Mouse (Mus musculus): ENCODE results near the gene Nek5.
"Not testable (repeated sequence)": the region's sequence is repeated elsewhere in the genome, so short reads cannot be mapped to it uniquely, and the experiment has no call there.

Gene Nek5

DNA sequence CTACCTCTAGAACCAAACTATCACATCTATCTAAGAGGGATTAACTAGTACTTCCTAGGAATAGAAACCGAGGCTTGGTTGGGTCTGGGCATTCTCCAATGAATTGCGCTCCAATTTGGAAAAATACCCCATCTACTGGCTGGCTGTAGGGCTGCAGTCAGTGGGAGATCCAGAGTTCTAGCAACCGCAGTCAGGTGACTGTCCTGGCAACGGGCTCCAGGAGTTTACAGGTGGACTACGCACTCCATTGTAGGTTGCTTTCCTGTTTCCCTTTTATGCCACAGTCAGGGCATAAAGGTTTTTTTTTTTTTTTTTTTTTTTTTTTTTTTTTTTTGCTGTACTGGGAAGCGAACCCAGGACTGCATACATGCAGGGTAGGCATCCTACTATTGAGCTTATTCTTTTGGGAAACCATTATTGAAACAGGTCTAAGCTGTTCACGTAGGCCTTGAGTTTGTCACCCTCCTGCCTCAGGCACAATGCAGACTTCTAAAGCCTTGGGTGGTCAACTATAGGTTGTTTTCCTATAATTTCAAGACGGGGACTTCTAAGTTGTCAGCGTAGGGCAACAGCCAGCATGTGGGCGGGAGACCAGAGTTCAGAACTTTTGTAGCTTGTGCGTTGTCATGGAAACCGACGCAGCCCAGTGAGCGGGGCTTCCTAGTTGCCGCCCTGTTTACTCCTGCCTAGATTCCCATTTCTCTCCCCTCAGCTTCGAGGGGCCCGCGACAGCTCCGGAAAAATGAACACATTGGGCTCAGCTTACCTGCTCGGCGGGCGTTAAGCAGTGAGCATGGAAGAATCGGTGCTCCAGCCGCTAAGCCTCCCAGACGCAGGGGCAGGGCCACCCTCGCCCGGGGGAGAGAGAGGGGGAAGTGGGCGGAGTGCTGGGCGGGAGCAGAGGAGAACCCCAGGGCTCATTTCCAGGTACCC, at the start of gene Nek5:
TSS of gene Nek5 (minus strand) at position 834 of the 933 bp plus-strand sequence.
- in situ Hi-C loops (cut with MboI; ENCODE audit: low sequenced_read_pairs): no loop called here

DNA sequence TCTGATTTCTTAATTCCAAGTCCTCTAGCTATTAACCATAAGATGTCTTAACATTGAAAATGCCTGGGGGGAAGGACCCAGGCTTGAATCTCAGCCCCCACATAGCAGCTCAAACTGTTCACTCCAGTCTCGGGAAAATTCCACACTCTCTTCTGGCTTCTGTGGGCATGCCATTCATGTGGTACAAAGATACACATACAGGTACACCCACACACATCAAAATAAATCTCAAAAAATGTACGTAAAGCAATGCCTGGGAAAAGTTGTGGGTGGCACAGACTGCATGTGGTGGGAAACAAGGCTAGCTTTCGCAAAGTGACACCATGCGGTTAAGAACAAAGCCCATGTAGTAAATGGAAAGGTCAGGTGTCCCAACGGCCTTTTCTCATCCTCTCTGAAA, 44.3 kb upstream of the Nek5 start:
- in situ Hi-C loops (cut with MboI; ENCODE audit: low sequenced_read_pairs): no loop called here

DNA sequence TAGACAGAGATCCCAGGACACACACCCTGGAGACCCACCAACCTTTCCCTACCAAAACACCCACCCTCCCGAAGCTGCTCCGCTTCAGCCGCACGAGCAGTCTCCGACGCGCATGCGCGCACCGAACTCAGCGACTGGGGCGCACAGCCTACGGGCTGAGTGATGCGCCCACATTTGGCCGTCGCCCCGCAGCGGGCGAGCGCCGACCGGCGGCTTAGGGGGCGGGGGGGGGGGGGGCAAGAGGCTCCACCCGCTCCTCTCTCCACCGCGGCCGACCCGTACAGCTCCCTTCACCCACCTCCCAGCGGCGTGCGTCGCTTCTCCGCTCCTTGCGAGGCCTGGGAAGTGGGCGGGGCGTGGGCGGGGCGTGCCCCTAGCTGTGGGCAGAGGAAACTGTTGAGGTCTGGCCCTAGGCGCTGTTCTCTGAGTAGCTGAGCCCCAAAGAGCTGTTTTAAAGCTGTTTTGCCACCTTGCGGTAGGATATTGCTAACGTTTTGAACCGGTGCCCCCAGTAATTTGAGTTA, 41.3 kb upstream of the Nek5 start, which contains the start of gene Nek3:
TSS of gene Nek3 (minus strand) at position 356 of the 524 bp plus-strand sequence.
- in situ Hi-C loops (cut with MboI; ENCODE audit: low sequenced_read_pairs): no loop called here

DNA sequence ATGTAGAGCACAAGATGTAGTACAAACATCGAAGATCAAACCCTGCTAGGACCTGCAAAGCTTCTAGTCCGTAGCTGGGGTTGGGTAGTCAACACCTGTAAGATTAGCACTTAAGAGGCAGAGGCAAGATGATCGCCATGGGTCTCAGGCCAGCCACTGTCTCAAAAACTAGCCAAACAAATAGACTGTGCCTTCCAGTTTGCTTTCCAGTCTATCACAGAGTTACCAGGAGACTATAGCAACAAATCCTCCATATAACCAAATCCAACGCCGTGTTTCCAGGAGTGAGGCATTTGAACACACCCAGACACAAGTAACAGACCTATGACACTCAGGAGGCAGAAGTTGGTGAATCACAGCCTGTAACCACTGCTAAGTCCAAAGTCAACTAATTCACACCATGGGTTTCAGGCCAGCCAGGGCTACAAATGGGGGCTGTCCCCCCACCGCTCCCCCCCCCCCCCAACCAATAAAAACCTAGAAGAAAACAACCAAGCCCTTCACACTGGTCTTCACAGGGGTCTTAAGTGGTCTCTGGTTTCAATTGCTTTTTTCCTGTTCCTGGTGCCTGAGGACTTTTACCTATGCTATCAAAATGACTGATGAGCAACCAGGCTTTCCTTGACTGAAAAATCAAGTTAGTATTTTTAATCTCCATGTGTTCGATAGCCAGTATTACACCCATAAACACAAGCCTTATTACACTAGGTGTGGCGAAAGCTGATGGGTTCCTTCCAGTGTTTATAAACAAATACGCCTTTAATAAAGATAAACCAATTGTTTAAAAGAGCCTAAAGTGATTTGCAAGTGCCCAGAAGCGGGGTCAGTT, 40.6 kb upstream of the Nek5 start:
- in situ Hi-C loops (cut with MboI; ENCODE audit: low sequenced_read_pairs): no loop called here

DNA sequence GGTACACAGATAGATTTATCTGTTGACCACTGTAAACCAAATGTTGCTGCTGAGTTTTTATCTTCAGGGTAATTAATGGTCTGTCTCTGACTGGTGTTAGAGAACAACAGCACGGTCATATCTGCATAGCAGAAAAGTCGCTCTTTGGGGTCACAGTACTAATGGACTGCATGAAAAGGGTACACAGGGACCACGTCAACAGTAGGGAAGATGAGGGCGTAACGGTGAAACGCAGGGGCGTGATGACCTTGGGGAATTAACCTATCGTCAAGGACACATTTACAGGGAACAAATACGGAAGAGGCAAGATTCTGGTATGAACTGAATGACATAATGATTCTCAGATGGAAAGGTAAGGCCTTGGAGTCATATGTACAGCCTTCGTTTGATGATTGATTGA, 39.6 kb upstream of the Nek5 start:
- in situ Hi-C loops (cut with MboI; ENCODE audit: low sequenced_read_pairs): no loop called here

DNA sequence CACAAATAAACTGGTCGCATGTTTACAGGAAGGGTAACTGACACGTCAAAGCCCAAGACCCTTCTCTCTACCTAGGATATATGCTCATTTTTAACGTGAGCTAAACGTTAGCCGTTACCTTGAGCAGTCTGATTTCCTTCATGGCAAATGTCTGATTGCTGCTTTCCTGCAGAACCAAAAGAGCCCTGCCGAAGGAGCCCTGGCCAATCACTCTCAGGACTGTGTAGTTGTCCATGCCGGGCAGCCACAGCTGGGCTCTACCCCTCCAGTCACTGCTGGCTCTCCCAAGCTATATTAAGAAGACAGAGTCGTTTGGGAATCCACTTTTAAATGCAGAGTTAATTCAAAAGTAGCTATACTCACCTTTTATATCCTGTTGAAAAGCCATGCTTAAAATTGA, 37.4 kb upstream of the Nek5 start:
- in situ Hi-C loops (cut with MboI; ENCODE audit: low sequenced_read_pairs): no loop called here

DNA sequence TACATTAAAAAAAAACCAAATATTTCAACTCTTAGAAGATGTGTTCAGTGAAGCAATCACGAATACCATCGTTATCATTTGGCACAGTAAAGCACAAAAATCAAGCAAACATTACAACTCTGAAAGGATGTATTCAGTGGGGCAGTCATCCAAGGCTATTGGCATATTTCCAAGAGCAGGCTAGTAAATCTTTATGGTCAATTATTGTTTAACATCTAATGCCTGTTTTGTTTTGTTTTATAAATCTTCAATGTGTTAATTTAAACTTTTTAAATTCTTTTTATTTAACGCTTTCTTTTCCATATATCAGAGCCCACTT, 25.5 kb upstream of the Nek5 start:
- in situ Hi-C loops (cut with MboI; ENCODE audit: low sequenced_read_pairs): no loop called here

DNA sequence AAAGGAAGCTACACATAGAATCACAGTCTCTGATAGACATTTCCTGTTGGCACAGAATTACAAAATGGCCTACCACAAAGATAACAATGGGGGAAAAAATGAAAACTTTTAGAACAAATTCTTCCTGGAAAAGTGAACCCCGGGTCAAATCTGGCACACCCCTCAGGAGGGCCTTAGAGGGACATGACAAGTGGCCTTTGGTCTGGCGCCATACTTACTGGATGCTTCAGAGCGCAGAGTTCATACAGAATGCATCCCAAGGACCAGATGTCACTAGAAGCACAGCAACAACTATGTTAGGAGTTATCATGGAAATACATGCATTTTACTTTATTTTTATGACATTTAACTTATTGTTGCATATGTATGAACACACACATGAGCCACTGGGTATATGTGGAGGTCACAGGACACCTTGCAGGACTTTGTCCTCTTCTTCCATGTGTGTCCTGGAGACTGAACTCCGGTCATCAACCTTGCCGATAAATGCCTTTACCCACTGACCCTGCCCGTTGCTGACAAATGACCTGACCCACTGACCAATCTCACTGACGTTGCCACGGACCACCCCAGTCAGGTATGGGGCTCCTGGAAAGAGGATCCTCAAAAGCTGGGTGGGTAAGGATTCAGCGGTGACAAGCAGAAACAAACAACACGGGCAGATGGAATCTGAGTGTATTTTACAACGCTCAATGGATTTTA, 24.9 kb upstream of the Nek5 start:
- in situ Hi-C loops (cut with MboI; ENCODE audit: low sequenced_read_pairs): no loop called here

DNA sequence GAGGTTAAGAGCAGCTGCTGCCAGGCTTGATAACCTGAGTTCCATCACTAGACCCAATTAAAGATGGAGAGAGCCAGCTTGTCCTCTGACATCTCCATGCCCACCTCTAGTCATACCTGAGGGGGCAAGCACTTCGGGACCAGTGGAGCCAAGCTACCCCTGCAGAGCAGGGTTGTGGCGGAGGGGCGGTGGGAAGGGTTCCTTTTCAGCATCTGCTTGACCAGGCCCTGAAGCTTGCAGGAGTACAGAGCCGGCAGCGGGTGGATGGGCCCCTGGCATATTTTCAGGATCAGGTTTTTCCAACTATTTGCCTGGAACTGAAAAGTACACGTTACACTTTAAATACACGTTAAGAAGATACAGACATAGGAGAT, 23.5 kb upstream of the Nek5 start:
- in situ Hi-C loops (cut with MboI; ENCODE audit: low sequenced_read_pairs): no loop called here

DNA sequence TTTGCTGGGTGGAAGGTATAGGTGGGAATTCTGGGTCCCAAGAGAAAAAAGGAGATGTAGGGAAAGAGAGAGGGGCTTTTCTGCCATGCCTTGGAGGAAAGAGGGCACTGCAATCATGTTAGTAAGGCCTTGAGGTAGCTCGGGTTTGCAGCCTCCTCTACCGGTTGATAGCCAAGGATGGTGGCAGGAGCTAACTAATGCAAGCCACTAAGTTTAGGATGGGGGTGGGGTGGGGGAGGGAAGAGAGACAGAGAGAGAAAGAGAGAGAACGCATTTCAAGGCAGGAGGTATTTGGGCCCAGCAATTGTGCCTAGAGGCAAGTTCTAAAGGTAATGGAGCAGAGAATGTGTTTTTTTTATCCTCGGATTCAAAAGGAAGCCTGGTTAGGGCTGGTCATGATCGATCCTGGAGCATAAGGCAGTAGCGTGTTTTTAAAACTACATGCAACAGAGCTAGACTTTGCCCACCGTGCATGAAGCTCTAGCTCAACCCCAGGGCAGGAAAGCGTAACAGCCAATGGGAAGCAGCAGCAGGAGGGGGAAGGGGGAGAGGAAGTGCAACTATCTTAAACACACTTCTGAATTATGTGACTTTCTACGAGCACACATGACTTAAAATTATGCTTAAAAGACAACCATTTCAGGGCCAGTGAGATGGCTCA, 23.0 kb upstream of the Nek5 start:
- in situ Hi-C loops (cut with MboI; ENCODE audit: low sequenced_read_pairs): no loop called here

DNA sequence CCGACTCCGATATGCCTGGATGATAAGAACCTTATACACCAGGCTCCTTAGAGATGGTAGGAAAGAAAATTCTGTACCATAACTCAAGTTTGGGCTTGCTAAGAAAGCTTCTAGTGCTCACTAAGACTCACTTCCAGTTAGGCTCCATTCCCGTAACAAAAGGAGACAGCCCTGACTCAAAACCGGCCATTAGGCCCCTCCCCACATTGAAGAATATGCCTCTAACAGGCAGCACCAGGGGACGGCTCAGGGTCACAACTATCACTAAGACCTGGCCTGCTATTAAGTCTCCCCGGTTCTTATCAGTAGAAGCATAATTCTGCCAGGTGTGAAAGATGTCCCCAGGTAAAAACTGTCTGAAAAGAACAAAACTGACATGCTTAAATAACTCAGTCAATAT, 21.0 kb upstream of the Nek5 start:
- in situ Hi-C loops (cut with MboI; ENCODE audit: low sequenced_read_pairs): no loop called here

DNA sequence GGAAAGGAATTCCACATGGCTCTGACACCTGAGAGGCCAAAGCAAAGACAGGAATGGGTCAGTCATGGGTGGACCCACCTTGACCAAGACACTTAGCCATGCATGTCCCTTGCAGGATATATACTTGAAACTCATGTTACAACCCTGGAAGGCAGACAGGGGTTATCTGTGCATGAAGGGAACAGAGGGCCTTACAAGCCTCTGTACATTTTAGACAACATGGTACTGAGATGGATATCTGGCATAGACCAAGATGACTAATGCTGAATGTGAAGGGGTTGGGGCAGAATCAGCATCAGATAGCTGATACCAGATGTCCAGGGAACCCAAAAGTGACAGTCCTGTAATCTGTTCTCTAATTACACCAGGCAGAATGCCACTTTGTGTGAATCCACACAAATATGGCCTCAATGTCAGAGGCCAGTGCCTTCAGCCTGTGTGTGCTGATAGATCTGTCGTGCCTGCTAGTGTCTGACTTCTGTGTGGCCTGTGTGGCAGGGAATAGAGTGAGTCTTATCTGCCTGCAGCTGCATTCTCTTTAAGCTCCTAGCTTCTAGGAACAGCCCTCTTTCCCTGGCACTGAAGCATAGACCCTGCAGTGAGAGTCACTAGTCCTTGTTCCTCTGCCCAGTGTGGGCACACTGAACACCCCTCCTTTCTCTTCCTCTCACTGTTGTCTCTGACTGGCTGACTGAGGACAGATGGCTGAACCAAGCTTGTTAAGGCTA, 19.1 kb upstream of the Nek5 start:
- in situ Hi-C loops (cut with MboI; ENCODE audit: low sequenced_read_pairs): no loop called here

DNA sequence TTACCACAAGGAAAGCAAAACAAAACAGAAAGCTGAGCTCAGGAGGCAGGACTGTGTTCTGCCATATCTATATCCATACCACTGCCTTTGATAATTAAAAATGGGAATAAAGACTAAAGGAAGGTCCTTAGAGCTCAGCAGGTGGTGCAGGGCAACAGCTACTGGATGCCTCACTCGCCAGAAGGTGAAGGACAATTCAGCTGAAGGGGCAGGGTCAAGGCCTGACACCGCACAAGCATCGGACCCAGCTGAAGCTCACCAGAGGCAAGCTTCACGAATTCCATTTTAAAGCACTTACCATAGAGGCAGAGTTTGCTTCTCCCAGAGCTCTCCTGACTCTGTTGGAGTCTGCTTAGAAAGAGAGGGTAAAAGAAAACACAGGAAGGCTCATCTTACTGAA, 17.7 kb upstream of the Nek5 start:
- in situ Hi-C loops (cut with MboI; ENCODE audit: low sequenced_read_pairs): no loop called here

DNA sequence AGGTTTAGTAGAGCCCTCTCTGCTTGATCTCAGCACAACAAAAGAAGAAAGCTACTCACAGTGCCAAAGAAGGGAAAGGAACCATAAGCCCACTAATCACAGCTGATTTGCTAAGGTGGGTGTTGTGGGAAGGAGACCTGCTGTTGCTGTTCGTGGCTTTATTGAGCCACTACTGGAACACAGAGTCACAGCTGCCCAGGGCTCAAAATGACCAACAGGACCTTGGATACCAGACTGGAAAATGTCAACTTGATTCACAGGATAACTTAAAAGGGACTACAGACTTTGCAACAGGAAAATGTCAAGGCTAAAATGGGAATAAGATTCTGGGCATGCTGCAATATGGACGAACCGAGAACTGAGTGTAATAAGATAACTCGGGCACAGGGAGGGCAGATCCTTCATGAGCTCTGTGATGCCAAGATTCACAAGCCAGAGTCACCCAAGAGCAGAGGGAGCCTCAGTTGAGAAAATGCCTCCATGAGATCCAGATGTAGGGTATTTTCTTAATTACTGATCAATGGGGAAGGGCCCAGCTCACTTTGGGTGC, 17.1 kb upstream of the Nek5 start:
- in situ Hi-C loops (cut with MboI; ENCODE audit: low sequenced_read_pairs): no loop called here

DNA sequence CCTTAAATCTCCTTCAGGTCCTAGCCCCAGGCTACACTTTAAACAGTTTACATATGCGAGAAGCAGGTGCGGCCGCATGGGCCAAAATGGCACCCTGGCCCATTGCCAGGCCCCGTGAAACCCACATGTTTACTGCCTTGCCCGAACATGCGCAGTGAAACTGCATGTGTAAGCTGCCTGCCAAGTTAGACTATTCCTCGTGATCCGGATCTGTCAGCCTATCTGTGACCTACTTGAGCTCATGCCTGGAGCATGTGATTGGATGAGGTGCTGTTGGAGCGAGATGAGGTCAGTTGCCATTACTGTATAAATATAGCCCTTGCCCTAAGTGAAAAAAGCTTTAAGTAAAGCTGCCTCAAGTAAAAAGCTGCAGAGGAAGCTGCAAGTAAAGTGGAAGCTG, 11.6 kb upstream of the Nek5 start:
- in situ Hi-C loops (cut with MboI; ENCODE audit: low sequenced_read_pairs): not testable (repeated sequence)

DNA sequence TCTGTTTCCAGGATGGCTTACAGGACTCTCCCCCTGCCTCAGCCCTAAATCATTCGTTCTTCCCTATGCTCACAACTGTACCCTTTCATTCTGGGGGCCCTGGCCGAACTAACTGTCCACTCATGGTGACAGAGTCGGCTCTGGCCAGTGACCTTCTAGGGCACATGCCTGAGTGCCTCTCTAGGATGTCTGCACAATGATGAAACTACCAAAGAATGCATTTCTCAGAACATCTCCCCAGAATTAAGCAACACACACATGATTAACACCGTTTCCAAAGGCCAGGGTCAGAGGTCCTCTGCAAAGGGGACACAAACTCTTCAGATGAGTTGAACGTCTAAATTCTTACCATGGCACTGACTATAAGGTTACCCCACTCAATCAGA, 9.9 kb upstream of the Nek5 start:
- in situ Hi-C loops (cut with MboI; ENCODE audit: low sequenced_read_pairs): no loop called here

DNA sequence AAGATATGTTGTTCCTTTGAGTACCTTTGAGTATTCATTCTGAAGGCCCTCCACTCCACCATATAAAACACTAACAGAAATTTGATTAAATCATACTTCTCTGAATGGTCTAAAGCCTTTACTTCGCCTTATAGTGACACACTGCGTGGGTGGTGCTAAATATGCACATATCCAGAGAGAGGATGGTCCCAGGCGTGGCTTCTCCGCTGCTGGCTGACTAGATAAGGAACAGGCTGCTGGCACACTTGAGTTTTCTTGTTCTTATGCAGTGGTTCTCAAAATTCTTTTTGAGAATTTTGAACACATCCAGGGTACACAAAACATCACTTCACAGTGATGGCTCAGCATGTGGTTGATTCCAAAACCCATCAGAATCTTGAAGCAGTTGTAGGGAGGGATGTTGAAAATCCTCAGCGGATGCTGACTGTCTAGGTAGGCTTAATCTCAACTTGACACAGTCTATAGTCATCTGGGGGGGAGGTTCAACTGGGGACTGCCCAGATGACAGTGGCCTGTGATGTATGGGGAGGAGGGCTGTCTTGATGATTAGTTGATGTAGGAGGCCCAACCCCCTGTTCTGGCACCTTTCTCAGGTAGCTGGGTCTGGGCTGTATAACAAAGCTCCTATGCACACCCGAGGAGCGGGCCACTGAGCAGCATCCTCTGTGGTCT, 9.4 kb upstream of the Nek5 start:
- in situ Hi-C loops (cut with MboI; ENCODE audit: low sequenced_read_pairs): no loop called here

DNA sequence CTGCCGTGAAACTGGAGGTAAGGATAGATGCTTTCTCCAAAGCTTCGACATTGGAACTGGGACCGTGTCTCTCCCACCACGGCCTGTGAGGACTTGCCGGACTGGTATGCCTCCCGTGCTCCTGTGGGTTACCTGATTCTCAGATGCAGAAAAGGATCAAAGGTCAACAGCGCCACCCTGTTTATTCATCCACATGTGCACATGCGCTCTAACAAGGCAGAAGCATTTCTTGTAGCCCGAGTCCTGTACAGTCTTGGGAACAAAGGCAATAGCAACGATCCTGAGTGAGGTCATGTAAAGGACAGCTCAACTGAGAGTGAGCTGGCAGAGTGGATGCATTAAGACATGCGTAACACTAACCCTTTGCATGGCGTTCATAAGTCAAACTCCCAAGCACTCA, 7.2 kb upstream of the Nek5 start:
- in situ Hi-C loops (cut with MboI; ENCODE audit: low sequenced_read_pairs): no loop called here

DNA sequence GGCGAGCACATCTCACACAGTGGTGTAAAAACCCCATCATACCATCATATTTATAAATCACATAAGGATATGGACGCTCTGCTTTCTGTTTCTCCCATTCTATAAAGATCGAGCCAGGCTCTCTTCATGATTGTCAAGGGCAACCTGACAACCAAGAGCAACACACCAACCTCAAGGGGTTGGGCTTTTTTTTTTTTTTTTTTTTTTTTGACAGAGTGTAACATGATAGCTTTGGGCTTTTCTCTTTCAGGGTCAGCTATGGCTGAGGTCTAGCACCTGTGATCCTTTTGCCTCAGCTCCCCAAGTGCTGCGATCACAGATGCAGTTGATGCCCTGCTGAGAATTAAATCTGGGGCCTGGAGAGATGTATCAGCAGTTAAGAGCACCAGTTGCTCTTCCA, 17.8 kb downstream of the Nek5 start:
- in situ Hi-C loops (cut with MboI; ENCODE audit: low sequenced_read_pairs): no loop called here
